Mouse (Mus musculus) neutrophil, adult 5-6 weeks (primary cell): ENCODE measurements around the gene Gm609. TPM values are rescaled to one million over a fixed set of nuclear protein-coding genes. Genes with fewer than 3 reads are reported as not detected.
"Not testable (repeated sequence)": the region's sequence is repeated elsewhere in the genome, so short reads cannot be mapped to it uniquely, and the experiment has no call there.

Experiments used
- ATAC-seq: fragments of 151-379, 151-347 bp; 2 replicates; pipeline ENCODE4 v1.8.0; 2017; ENCODE audit warnings: mild to moderate bottlenecking, moderate TSS enrichment; ENCODE audit not compliant: insufficient number of reproducible peaks, poor library complexity, low FRiP score, severe bottlenecking; ENCODE audit errors: extremely low read depth
- total RNA-seq: library from RNA; stranded (forward); fragments of 200-1000 nt; gene quantifications from 2 replicates; pipeline ENCODE4 v1.2.3, GENCODE M21; 2017

Gm609 gene
- 0.23 TPM in 1 of 2 replicates, not detected in the other for total RNA-seq

- no peak for ATAC-seq
Measured at GRCm38 (mm10) chr16:45492927-45493326, at the start of gene Gm609. Gene Gm609, minus strand, starts transcription at chr16:45492969.

- no peak for ATAC-seq
Measured at GRCm38 (mm10) chr16:45542108-45542507, 49.3 kb upstream of the Gm609 start.

- not testable (repeated sequence) for ATAC-seq
Measured at GRCm38 (mm10) chr16:45538342-45538741, 45.6 kb upstream of the Gm609 start.

DNA sequence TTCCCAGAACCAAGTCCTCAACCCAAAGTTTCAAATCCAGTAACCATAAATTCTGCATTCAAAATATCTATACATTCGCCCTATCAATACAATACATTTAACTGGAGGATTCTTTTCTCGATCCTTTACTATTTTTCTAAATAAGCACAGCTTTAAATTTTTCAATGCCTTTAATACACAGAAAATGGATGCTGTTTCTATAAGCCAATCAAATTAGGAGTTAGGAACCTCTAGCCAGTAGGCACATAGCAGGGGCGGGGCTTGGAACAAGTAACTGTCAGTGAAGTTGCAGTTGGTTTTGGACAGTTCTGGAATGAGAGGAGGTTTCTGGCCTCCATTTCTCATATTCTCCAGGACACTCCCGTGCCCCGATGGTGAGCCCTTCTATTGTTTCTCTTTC is 42.2 kb upstream of the Gm609 start, which contains the start of gene Slc9c1:
Gene Slc9c1, plus strand, starts transcription at position 301 of the 400 bp plus-strand sequence.
- no peak for ATAC-seq

- no peak for ATAC-seq
Measured at GRCm38 (mm10) chr16:45531950-45532349, 39.2 kb upstream of the Gm609 start, which contains the start of gene Gm17783. Gene Gm17783, minus strand, starts transcription at chr16:45532050.

DNA sequence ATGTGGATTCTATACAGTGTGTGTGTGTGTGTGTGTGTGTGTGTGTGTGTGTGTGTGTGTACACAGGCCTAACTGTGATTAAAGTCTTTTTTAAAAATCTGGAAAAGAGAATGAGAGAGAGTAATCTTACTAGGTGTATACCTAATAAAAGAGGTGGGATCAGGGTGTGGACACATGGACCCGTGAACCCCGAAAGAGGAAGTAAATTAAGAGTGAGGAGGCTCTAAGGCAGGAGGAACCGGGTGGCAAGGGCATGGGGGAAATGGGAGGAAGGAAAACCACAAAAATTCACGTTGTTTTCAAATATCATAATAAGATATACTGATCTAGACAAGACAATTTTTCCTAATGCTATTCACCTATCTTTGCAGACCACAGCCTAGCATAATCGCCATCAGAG is 32.8 kb upstream of the Gm609 start:
- ATAC-seq: no peak

- ATAC-seq: no peak
Measured at GRCm38 (mm10) chr16:45495326-45495725, 2.6 kb upstream of the Gm609 start.

DNA sequence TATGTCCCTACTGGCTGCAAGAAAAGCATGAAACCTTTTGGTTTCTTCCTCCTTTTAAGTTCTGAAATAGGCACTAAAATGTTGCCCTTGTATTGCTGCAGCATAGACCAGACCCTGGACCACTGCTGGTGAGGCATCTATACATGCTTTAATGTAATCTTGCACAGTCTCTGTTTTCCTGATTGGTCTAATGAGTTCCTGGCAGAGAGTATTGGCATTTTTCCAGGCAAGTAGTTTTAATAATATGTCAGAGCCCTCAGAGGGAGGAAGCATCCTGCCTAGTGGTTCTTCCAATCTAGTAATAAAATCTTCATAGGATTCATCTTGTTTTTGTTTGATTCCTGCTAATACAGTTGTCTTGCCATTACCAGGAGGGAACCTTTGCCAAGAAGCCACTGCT is 15.8 kb downstream of the Gm609 start:
- ATAC-seq: no peak

- ATAC-seq: not testable (repeated sequence)
Measured at GRCm38 (mm10) chr16:45471836-45472235, 20.9 kb downstream of the Gm609 start.

GRCm38 (mm10) chr16:45454762-45455161 is 38.0 kb downstream of the Gm609 start:
- no peak for ATAC-seq

DNA sequence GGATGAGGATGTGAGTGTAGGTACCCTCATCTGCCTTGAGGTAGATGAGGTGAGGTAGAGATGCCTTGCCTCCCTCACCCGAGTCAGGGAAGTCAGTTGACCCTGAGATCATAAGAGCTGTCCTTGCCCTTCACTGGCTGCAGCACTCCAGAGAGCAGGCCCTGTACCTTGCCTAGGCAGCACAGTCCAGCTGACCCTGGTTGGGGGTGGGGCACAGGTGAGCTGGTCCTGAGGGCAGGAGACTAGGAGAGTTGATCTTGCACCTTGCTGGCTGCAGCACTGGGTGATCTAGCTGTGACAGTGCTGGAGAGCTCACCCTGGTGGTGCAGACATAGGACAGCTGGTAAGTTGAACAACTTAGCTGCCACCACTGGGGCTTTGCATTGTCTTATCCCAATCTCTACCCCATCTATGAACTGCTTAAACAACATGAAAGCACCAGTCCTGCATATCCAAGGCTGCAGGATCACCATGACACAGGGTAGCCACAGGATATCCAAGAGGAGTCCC is 55.5 kb downstream of the Gm609 start:
- ATAC-seq: no peak

- no peak for ATAC-seq
Measured at GRCm38 (mm10) chr16:45435591-45435990, 57.2 kb downstream of the Gm609 start.

- no peak for ATAC-seq
Measured at GRCm38 (mm10) chr16:45427651-45428050, 65.1 kb downstream of the Gm609 start.

GRCm38 (mm10) chr16:45413497-45413896 is 79.3 kb downstream of the Gm609 start:
- peak; percentile 72 for ATAC-seq

- not testable (repeated sequence) for ATAC-seq
Measured at GRCm38 (mm10) chr16:45409064-45409446, 83.7 kb downstream of the Gm609 start.

DNA sequence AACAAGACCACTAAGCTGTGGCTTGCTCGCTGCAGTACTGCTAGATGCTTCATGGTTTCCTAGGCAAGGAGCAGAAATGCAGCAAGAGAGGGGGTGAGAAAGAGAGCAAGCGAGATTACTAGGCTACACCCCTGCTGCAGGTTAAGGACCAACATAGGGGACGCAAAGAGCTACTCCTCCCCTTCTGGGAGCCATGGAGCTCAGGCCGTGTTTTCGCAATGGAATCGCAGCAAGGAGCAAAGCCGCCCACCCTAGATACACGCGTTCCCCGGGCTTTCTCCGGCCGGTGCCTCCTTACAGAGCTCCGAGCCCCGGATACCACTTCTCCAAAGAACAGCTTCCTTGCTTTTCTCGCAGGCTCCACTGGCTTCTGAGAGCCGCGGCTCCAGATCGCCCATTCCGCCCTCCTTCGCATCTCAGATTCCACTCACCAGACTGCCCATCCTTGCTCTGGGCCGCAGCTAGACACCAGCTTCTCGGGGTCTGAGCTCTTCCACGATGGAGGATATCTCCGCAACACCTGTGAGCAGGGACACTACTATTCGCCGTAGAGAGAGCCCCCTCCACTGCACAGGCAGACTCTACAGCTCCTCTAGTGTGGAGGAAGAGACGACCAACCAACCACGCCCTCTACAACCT is 84.2 kb downstream of the Gm609 start, which contains the start of gene Cd200:
Gene Cd200, minus strand, starts transcription at position 629 of the 639 bp plus-strand sequence.
- ATAC-seq: peak; percentile 87

GRCm38 (mm10) chr16:45407645-45408400 is 84.9 kb downstream of the Gm609 start:
- ATAC-seq: no peak

GRCm38 (mm10) chr16:45407091-45407490 is 85.7 kb downstream of the Gm609 start:
- ATAC-seq: no peak

- no peak for ATAC-seq
Measured at GRCm38 (mm10) chr16:45402951-45403350, 89.8 kb downstream of the Gm609 start.

GRCm38 (mm10) chr16:45402036-45402435 is 90.7 kb downstream of the Gm609 start:
- no peak for ATAC-seq
